Mouse (Mus musculus) megakaryocyte, embryonic 14.5 days (primary cell): ENCODE measurements around the gene Kcng3. TPM values are rescaled to one million over a fixed set of nuclear protein-coding genes. Genes with fewer than 3 reads are reported as not detected.

Source experiments
- H3K27me3 ChIP-seq: replicated peaks from 2 replicates; pipeline ENCODE3; 2012; ENCODE audit warnings: inconsistent platforms
- H3K36me3 ChIP-seq: replicated peaks from 2 replicates; pipeline ENCODE3; 2012; ENCODE audit warnings: low read length, inconsistent platforms, mixed read lengths
- H3K4me1 ChIP-seq: 2 replicates; pipeline ENCODE4 v1.6.1; 2012; ENCODE audit warnings: inconsistent platforms
- H3K4me3 ChIP-seq: replicated peaks from 2 replicates; pipeline ENCODE3; 2012; ENCODE audit warnings: moderate library complexity, mild to moderate bottlenecking, inconsistent platforms
- H3K9me3 ChIP-seq: 2 replicates; pipeline ENCODE4 v1.6.1; 2012; ENCODE audit warnings: inconsistent platforms
- FLI1 ChIP-seq: IDR thresholded peaks from 2 replicates; pipeline ENCODE4 v1.6.1; 2012; ENCODE audit warnings: low read length, inconsistent platforms, mixed read lengths
- GATA1 ChIP-seq: IDR thresholded peaks from 3 replicates; pipeline ENCODE4 v1.6.1; 2012; ENCODE audit warnings: mixed read lengths, low read length, inconsistent platforms, borderline replicate concordance
- polyA plus RNA-seq: library from polyadenylated mRNA; stranded (reverse); fragments of >175 nt; gene quantifications from 2 replicates; pipeline ENCODE4 v1.2.3, GENCODE M21; 2012; ENCODE audit warnings: low replicate concordance; ENCODE audit not compliant: insufficient read depth

Kcng3 gene
- polyA plus RNA-seq, 1 experiment, result not detected

DNA sequence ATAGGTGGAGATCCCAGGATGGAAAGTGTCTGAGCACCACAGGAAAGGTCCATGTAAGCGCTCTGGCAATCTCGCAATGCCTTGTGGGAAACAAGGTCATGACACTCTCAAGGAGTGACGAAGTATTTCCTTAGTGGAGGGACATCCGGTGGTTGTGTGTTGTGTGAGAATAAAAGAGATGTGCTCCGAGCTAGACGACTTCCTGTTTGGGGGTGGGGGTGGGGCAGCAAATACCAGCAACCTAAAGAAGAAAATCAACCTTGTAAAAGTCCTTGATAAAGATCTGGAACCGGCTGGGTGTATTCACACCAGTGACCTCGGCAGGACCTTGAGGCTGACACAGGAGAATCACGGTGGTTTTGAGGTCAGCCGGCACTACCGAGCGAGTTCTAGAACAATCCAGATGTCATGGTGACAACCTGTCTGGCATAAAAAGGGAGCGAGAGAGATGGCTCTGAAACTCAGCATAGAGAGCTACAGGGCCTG lies 23.0 kb upstream of the Kcng3 start:
- Histone ChIP-seq H3K4me3 (no peak overlapping the region), H3K27me3 (no peaks in the 10 kb centered on the region), H3K4me1 (peaks cover 64% of the 10 kb centered on the region), H3K36me3 (peaks cover 10% of the 10 kb centered on the region), H3K9me3 (no peaks in the 10 kb centered on the region)
- TF ChIP-seq GATA1 (no peak), FLI1 (no peak)

GRCm38 (mm10) chr17:83653635-83654034 lies 21.9 kb upstream of the Kcng3 start:
- no peak for TF ChIP-seq GATA1
- TF ChIP-seq FLI1, result no peak
- no peaks in the 10 kb centered on the region for H3K27me3 ChIP-seq
- no peaks in the 10 kb centered on the region for H3K9me3 ChIP-seq
- no peak overlapping the region for H3K4me3 ChIP-seq
- peaks cover 57% of the 10 kb centered on the region for H3K4me1 ChIP-seq
- H3K36me3 ChIP-seq, result peaks cover 7% of the 10 kb centered on the region

GRCm38 (mm10) chr17:83650932-83651682 lies 19.4 kb upstream of the Kcng3 start:
- Histone ChIP-seq H3K4me3 (no peak overlapping the region), H3K9me3 (no peaks in the 10 kb centered on the region), H3K36me3 (peaks cover 7% of the 10 kb centered on the region), H3K27me3 (no peaks in the 10 kb centered on the region), H3K4me1 (peaks cover 62% of the 10 kb centered on the region)
- TF ChIP-seq GATA1, result no peak
- TF ChIP-seq FLI1, result no peak

DNA sequence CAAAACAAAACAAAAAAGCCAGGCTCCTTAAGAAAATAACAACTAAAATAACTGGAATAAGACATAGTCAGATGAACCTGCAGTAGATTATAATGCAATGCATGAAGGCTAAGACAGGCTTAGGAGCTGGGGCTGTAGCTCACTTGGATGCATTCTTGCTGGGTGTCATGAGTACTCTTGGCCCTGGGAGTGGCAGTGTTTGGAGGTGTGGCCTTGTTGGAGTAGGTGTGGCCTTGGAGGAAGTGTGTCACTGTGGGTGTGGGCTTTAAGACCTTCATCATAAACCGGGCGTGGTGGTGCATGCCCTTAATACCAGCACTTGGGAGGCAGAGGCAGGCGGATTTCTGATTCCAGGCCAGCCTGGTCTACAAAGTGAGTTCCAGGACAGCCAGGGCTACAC lies 18.3 kb upstream of the Kcng3 start:
- no peak overlapping the region for H3K4me3 ChIP-seq
- peaks cover 7% of the 10 kb centered on the region for H3K36me3 ChIP-seq
- no peak for TF ChIP-seq FLI1
- TF ChIP-seq GATA1, result no peak
- no peaks in the 10 kb centered on the region for H3K9me3 ChIP-seq
- no peaks in the 10 kb centered on the region for H3K27me3 ChIP-seq
- peaks cover 60% of the 10 kb centered on the region for H3K4me1 ChIP-seq

- peaks cover 46% of the 10 kb centered on the region for H3K4me1 ChIP-seq
- H3K9me3 ChIP-seq, result peaks cover 4% of the 10 kb centered on the region; the same call in 1 of the 2 replicates
- H3K36me3 ChIP-seq, result peaks cover 2% of the 10 kb centered on the region
- no peaks in the 10 kb centered on the region for H3K27me3 ChIP-seq
- no peak overlapping the region for H3K4me3 ChIP-seq
- TF ChIP-seq FLI1 (no peak), GATA1 (no peak)
These were observed 15.7 kb upstream of the Kcng3 start for GRCm38 (mm10) chr17:83647413-83647812.

DNA sequence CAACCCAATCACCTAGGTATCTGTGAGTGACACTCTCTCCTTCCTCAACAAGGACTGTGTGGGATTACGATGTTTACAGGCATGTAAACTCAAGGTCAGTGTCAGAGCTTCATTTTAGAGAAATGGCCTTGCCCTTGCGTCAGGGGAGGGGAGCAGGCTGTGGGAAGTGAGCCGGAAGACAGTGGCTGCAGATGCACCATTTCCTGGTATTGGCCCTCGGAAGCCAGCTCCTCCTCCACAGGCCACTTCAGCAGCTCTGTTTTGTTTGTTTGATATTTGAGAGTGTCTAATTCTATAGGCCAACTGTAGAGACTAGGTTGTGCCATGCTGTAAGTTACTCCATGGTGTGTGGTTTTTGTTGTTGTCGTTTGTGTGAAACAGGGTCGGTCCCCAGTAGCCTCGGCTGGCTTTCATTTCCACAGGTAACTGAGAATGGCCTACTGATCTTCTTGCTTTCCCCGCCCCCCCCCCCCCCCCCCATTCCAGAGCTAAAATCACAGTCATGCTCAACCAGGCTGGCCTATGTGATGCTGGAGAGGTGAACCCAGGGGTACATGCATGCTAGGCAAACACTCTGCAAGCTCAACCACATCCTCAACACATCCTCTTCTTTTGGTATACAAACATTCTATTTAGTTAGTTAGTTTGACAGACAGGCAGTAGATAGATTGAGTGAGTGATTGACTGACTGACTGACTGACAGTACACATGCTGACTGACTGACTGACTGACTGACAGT lies 14.9 kb upstream of the Kcng3 start:
- Histone ChIP-seq H3K4me3 (no peak overlapping the region), H3K4me1 (peaks cover 42% of the 10 kb centered on the region), H3K27me3 (no peaks in the 10 kb centered on the region), H3K9me3 (peaks cover 5% of the 10 kb centered on the region; the same call in 1 of the 2 replicates), H3K36me3 (peaks cover 2% of the 10 kb centered on the region)
- no peak for TF ChIP-seq GATA1
- TF ChIP-seq FLI1, result no peak

DNA sequence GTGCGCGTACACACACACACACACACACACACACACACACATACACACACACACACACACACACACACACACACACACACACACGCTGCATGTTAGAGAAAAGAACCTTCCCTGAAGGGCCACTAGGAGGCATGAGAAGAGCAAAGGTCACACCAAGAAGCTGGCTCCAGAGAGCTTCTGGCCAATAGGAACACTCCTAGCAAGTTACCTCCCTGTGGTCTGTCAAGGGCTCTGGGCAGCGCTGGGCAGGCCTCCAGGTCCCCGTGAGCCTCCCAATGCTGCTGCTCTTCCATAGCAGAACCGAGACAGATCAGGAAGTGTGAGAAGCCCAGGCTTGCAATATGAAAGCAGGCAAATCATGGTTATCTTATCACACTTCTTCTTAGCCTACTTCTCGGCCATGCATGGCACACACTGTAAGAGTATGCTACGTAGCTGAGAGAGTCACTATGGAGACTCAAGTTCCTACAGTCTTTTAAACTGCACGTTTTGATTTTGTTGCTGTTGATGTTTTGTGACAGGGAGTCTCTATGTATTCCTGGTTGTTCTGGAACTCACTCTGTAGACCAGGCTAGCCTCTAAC lies 13.6 kb upstream of the Kcng3 start:
- Histone ChIP-seq H3K4me3 (peak overlapping the region; percentile 59), H3K27me3 (no peaks in the 10 kb centered on the region), H3K4me1 (peaks cover 45% of the 10 kb centered on the region), H3K36me3 (no peaks in the 10 kb centered on the region), H3K9me3 (peaks cover 5% of the 10 kb centered on the region; the same call in 1 of the 2 replicates)
- no peak for TF ChIP-seq GATA1
- TF ChIP-seq FLI1, result no peak

- Histone ChIP-seq H3K36me3 (no peaks in the 10 kb centered on the region), H3K4me3 (no peak overlapping the region), H3K27me3 (peaks cover 5% of the 10 kb centered on the region), H3K9me3 (peaks cover 4% of the 10 kb centered on the region), H3K4me1 (peaks cover 35% of the 10 kb centered on the region)
- TF ChIP-seq FLI1 (no peak), GATA1 (no peak)
These were observed 5.7 kb upstream of the Kcng3 start for GRCm38 (mm10) chr17:83637393-83637792.

GRCm38 (mm10) chr17:83636443-83636842 lies 4.7 kb upstream of the Kcng3 start:
- Histone ChIP-seq H3K36me3 (no peaks in the 10 kb centered on the region), H3K4me3 (no peak overlapping the region), H3K4me1 (peaks cover 44% of the 10 kb centered on the region), H3K9me3 (peaks cover 4% of the 10 kb centered on the region), H3K27me3 (peaks cover 14% of the 10 kb centered on the region)
- no peak for TF ChIP-seq FLI1
- no peak for TF ChIP-seq GATA1
